Mouse (Mus musculus) retina, adult 2 months (tissue): ENCODE measurements around the gene Kcp.

Source experiments
- DNase-seq: peaks from one replicate; pipeline ENCODE4 v3.0.0-alpha.2; 2012; ENCODE audit warnings: low read depth, low spot score

Kcp gene

DNA sequence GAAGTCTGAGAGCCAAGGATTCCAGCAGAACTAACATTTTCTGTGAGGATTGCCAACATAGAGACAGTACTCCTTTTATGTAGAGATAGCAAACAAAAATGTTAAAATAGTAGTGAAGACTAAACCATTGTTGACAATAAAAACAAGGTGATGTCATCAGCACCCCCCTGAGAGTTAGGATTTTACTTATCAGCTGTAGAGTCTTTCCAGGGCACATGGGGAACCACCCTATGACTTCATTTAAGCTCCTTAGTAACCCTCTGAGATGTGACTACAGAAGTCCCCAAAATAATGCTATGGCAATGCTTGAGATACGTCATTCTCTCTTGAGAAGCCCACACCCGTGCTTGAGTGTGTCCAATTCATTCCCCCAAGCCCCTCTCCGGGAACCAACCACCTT, 44.4 kb downstream of the Kcp start:
- DNase-seq = no peak

DNA sequence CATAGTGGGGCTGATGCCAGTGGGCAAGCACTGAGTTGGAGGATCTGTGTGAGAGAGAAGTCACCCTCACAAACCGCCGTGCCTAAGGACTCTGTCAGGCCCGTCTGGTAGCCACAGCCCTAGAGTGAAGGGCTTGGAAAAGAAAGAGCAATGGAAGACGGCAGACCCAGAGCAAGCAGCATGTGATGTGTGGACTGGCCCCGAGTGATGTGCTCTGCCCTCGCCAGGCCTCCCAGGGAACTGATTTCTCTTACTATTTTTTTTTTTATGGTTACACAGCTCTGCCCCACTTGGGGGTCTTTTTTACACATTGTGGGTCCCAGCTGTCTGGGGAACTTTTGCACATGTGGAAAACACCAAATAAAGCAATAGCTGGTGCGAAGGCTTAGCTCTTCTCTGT, 46.2 kb downstream of the Kcp start:
- DNase-seq = no peak

DNA sequence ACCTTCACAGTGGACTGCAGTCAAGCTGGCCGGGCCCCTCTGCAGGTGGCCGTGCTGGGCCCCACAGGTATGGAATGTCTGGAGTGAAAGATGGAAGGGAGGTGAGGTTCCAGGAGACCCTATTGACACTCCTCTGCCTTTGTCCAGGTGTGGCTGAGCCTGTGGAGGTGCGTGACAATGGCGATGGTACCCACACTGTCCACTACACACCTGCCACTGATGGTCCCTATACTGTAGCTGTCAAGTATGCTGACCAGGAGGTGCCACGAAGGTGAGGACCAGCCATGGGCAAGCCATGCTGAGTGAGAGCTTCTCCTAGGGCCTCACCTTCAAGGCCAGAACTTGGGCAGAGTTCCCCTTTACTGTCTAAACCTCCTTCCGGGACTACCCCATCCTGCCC, 57.1 kb downstream of the Kcp start:
- DNase-seq = no peak

DNA sequence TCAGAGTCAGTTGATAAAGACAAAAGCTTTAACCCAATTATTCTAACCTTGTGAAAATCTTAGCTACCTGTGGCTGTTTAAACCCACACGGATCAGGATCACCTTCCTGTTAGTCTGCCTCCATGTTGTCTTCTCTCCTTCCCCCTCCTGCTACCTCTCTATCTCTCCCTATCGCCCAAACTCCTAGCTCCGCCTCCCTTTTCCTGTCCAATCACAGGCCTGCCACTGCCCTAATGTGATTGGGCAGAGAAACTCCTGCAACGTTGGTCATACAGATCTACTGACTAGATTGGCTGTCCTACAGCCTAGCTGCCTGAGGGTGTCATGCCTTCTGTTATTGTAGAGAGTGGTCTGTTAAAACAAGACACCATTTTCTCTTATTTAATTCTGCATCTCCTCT, 57.9 kb downstream of the Kcp start:
- DNase-seq = no peak

DNA sequence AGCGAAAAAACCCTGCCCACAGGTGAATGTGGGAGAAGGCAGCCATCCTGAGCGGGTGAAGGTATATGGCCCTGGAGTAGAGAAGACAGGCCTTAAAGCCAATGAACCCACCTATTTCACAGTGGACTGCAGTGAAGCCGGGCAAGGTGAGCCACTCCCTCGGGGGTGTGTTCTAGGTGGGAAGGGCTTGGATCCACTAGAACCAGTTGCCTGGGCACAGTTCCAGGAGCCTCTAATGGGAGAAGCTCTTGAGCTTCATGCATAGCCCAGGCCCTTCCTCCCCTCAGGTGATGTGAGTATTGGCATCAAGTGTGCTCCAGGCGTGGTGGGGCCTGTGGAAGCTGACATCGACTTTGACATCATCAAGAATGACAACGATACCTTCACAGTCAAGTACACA, 62.4 kb downstream of the Kcp start:
- no peak for DNase-seq

DNA sequence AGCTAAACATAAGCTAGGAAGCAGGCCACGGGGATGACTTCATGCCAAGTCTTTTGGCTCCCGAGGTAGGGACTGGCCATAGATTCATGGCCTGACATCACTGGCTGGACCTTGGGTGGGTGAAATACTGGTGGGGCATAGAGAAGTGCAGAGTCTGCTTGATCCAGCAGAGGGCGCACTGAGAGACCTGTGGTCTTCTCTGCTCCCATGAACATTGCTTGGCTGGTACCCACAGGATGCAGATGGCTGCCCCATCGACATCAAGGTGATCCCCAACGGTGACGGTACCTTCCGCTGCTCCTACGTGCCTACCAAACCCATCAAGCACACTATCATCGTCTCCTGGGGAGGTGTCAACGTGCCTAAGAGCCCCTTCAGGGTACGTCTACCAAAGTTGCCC, 63.0 kb downstream of the Kcp start:
- no peak for DNase-seq

DNA sequence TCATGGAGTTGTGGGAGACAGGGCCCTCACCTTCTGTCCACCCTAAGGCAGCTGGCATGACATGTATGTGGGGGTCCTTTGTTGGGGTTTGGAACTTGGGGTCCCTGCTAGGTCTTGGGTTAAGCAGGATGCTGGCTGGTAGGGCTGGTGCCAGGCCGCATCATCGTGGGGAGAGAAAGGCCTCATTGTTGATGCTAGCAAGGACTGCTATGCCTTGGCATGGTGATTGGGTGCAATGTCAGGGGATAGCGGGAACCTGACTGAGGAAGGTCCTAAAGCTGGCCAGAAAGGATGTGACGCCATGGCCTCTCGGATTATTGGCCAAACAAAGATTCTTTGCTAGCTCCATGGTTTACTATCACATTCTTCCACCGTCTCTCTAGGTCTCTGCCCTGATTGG, 68.0 kb downstream of the Kcp start:
- no peak for DNase-seq

DNA sequence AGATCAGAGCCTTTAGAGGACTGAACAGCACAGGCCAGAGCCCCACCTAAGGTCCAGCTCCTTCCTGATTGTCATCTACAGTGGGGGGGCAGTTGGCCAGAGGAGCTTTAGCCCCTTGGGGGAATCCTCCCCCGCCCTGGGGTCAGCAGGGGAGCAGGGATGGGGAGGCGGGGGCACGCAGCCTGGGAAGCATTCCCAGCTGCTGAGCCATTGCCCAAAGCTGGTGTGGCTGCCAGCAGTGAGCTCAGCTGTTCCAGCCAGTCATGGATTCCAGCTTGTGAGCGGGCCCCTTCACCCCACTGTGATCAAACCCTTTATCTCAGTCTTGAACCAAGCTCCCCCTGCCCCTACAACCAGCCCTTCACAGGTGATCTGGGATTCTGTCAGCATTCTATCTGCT, 68.5 kb downstream of the Kcp start:
- no peak for DNase-seq

DNA sequence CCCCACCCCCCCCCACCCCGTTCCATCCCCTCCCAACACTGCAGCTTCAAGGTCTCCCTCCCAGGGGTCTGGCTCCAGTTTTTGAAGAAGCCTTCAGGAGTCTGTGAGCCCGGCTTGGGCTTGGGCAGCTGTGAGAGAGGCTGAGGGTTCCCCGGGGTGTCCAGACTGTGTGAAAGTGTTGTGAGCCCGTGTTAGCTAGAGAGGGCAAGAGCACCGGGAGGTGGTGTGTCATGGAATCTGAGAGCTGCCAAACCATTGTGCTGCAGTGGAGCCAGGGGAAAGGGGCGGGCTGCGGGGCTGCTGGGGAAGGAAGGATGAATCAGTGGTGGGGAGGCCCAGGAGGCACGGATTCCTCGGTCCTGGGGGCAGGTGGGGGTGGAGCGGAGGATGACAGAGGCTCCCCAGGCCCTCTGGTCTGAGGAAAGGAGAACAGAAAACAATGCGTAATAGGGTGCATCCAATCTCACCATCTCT, 71.3 kb downstream of the Kcp start:
- no peak for DNase-seq

DNA sequence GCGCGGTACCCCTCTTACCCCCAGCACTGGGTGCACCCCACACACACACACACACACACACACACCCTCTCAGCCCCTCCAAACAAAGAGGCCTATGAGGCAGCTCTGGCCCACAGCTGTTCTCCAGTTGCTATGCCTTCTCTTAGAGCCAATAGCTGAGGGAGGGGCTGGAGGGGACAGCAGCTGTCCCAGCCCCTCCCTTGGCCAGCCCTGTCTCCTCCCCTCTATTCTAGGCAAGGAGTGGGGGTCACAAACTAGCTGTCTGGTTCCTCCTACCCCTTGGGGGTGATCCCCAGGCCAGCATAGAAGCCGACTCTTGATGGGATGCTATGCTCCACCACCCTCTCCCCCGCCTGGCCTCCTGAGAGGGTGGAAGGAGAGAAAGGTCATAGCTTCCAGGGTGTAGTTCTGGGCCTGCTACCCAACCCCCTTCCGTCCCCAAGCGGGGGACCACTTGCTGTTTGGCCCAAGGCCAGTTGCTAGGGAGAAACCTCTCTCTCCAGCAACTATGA, 71.8 kb downstream of the Kcp start:
- DNase-seq = no peak

DNA sequence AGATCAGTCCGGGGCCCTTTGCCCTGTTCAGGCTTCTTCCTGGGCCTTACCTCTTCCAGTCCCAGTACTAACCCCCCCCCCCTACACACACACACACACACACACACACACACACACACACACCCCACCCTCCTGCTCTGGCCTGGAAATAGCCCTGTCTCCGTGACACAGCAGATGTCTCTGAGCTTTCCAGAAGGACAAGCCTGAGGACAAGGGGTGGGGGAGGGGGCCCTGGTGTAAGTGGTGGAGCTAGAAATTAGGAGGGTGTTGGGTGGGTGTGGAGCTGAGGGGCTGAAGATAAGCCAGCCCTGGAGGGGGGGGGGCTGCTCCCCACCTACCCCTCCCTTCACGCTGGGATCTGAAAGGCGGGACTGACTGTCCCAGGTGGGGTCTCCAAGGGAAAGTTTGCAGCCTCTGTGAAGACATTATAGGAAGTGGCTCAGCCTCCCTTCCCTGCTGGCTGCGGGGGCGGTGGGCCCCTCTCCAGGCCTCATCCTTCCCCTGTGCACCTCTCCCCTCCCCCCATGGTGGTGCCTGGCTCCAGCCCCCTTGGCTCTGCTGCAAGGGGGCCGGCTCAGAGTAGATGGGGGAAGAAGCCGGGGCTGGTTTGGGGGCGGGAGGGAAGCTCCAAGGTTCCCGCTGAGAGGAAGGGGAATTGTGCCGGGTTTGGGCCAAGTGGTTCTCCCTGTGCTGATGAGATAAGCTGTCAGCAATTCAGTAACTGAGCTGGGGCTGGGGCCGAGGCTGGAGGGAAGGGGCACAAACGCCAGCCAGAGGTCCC, 72.7 kb downstream of the Kcp start:
- no peak for DNase-seq

DNA sequence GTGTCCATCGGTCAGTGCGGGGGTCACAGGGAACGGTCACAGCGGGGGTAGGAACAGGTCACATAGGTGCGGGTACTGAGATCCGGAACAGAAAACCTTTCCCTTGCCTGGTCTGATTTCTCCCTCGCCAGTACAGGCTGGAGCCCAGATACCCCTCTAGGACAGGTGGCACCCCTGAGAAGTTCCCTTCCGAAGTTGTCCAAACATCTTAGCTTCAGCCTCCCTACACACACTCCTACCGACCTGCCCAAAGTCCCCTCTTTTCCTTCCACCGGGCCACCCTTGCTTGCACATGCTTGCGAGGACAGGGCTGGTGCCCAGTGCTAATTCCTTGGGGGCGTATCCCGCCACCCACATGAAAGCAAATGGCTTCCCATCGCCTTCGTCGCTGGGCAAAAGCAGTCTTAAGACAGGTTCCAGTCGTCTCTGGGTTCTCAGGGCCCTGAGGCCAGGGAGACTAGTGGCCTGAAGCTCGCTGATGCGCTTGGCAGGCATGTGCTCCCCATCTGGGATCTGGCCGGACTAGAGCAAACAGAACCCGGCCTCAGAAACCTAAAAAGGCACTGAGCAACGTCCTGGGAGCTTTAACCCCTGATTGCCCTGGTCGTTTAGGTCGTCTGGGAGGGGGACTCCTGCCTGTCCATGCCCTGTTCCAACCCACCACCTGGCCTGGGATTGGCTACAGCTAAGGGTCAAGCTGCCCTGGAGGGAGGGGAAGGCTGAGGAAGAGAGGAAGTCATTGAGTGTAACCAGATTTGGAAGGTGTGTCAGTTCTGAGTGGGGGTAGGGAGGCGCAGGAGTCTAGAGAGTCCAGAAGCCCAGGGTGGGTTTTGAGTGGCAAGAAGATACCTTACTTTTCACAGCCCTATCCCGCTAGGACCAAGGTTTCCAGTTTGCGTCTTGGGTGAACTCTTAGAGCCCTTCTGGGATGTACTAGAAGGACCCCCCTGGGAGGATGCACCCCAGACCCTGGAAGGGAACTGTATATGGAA, 73.7 kb downstream of the Kcp start:
- no peak for DNase-seq

DNA sequence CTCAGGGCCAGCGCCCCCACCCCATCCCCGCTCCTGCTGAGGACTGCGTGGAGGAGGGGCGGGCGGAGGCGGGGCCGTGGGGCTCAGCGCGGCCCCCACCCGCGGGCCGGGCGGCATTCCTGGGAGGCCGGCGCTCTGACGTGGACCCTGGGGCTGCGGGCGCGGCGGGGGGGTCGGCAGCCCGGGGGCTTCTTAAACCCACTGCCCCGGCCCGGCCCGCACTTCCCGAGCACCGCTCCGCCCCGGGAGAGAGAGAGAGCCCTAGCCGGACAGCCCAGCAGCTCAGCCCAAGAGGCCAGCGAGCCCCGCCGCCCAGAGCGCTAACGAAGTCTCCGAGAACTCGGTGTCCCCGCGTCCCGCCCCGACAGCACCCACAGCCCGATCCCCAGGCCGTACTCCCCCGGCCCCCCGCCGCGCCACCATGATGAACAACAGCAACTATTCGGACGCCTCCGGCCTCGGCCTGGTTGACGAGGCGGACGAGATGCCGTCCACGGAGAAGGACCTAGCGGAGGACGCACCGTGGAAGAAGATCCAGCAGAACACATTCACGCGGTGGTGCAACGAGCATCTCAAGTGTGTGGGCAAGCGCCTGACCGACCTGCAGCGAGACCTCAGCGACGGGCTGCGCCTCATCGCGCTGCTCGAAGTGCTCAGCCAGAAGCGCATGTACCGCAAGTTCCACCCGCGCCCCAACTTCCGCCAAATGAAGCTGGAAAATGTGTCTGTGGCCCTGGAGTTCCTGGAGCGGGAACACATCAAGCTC, 74.5 kb downstream of the Kcp start, which contains the start of gene Flnc:
TSS of gene Flnc (plus strand) at position 219 of the 766 bp plus-strand sequence.
- DNase-seq = no peak

DNA sequence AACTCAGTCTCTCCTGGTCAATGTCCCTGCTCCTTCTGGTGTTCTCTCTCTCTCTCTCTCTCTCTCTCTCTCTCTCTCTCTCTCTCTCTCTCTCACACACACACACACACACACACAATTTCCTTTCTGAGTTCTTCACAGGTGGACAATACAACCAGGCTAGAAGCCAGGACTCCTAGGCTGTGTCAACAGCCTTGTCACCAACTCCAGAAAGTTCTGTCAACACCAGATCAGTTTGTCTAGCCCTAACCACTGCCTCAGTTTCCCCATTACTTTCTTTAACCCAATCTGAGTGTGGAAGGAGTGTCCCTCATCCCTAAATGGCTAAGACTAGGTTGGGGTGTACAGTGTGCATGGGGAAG, 75.1 kb downstream of the Kcp start:
- DNase-seq = no peak

DNA sequence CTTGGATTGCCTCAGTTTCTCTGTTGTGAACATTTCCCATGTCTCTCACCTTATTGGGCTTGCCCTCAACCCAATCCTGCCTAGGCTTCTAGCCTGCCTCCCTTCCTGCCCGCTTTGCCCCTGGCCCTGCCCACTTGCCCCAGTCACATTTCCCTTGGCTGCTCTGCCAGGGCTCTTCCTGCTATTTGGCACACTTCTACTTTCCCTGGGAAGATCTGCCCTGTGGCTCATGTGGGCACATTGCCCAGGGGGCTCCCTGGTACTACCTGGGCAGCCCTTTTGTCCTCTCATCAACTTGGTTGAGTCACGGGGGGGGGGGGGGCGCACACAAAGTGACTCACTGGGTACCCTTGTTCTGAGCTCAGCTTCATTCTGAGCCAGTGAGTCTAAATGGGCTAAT, 75.6 kb downstream of the Kcp start:
- DNase-seq = no peak

DNA sequence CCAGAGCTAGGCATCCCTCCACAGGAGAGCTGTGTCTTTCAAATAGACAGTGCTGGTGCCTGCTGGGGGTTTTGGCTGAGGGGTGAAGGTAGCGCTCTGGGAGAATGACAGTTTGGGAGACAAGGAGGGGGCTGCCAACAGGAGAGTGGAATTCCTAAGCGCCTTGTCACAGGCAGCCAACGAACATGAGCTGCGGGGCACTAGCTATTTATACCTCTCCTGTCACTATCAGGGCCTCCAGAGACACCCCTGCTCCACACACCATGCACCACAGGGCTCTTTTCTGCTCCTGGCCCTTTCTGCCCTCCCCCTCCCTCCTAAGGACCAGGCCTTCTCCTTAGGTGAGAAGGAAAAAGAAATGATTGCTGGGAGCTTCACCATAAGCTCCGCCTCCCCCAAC, 76.3 kb downstream of the Kcp start:
- DNase-seq = no peak

DNA sequence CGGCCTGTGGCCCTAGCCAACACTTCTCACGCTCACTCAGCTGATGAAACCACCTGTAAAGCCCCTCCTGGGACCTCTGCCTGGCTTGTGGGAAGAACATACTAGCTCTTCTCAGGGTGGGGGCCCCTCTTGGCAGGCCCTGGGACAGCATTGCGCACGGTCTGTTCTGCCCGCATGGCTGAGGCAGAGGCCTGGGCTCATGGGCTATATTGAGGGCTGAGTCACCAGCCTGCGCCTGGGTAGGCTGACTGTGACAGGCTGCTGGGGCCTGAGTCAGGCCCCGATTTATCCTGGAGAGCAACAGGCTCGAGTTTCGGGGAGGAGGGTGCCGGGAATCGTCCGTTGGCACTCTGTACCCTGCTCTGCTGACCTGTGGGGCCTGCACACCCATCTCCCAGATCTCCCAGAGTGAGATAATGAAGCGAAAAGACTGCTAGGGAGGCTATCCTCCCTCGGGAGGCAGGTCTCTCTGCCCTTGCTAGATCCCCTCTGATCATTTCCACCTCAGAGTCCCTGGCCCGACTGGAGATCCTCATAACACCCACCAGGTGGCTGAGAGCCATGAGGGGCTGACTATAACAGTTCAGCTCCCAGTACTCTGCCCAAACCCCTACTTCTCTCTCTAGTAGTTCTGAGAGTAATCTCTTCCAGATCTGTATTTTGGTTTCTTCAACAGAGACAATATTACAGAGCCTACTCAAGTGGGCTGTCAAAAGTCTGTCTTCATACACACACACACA, 76.9 kb downstream of the Kcp start:
- no peak for DNase-seq

DNA sequence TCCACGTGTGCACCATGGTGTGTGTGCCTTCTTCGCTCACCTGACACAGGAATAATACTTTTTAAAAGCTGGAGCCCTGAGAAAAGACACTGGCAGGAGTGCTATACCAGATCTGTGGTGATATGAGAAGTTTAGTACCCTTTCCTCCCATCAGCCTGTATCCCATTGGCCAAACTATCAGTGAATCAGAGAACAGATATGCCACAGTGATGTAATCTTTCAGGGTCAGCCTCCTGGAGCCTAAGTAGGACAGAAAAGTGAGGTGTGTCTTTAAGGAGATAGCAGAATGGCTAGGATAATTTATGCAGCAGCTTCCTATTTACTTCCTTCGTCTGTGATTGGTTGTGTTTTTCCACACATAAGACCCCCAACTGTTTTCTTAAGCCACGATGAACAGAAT, 79.6 kb downstream of the Kcp start:
- no peak for DNase-seq

DNA sequence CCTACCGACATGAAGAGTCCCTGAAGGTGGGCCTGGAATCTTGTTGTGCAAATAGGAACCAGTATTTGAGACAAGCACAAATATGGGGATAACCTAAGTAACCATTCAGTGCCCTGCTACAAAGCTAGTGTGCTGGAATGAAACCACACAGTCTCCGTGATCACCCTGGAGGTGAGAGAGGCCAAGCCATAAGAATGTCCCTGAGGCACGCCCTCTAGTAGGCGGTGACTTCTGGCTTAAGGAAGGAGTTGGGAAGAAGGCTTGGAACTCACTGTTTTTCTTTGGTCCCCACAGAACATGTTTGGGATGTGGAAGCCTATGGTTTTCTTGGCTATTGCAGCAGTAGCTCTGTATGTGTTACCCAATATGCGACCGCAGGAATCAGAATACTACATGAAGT, 81.4 kb downstream of the Kcp start:
- no peak for DNase-seq

DNA sequence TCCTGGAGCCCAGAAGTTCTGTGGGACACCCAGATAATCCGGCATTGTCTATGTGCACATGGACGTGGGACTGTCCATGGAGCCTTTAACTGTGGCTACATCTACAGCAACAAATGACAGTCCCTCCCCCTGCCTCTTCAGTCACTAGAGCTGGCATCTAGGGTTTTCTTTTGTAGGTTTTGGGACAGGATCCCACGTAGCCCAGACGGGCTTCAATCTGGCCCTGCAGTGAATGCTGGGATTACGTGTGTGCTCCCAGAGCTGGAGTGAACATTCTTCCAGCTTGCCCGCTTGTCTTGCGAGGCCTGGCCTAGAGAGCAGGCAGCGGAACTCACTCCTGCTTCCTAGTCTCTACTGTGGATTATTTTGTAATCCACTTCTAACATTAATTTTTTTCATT, 82.6 kb downstream of the Kcp start:
- DNase-seq = no peak
